Mouse (Mus musculus) cerebellum, adult 2 months (tissue): ENCODE measurements around the gene Gm3854.

Experiments
- CTCF ChIP-seq: fragments of 200-500 bp; IDR thresholded peaks from 2 replicates; pipeline ENCODE4 v1.5.1; 2011; ENCODE audit warnings: low read depth, mild to moderate bottlenecking, control low read depth, low read length, moderate library complexity, borderline replicate concordance; ENCODE audit not compliant: insufficient read depth
- POLR2A ChIP-seq: fragments of 200-500 bp; IDR thresholded peaks from 2 replicates; pipeline ENCODE4 v1.6.1; 2011; ENCODE audit warnings: low read length, control low read depth, borderline replicate concordance; ENCODE audit not compliant: insufficient read depth

DNA sequence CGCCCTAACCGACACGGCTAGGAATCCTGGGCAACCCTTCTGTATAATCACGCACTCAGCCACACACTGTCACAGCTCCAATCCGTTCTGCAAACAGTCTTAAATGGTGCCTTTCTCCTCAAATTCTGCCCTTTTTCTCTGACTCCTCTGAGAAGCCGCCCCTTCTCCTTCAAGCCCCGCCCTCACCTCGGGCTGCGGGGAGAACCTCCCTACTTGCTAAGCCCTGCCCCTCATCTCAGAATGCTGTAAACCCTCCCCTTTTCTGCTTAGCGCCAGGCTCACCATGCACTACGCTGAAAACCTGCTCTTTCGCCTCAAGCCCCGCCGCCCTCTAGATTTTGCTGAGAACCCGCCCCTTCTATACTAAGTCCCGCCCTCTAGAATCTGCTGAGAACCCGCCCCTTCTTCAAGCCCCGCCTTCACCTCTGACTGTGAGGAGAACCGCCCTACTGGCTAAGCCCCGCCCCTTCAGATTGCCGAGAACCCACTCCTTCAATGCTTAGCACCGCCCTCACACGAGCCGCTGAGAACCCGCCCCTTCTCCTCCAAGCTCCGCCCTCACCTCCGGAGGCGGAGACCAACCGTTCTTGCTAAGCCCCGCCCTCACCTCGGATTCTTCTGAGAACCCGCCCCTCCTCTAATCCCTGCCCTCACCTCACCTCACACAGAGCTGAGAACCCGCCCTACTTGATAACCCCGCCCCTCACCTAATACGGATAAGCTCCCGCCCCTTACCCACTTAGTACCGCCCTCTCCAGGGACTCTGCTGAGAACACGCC lies 18.9 kb downstream of the Gm3854 start:
- TF ChIP-seq POLR2A: peak; percentile 60; the same call in 1 of the 2 replicates
- no peak for TF ChIP-seq CTCF
